Mouse (Mus musculus): ENCODE data around the gene Fam57b. TPM values are rescaled to one million over a fixed set of nuclear protein-coding genes. Genes with fewer than 3 reads are reported as not detected.

Gene Fam57b
- polyA plus RNA-seq, 1 experiment from 2014 or later: 10.5 TPM

DNA sequence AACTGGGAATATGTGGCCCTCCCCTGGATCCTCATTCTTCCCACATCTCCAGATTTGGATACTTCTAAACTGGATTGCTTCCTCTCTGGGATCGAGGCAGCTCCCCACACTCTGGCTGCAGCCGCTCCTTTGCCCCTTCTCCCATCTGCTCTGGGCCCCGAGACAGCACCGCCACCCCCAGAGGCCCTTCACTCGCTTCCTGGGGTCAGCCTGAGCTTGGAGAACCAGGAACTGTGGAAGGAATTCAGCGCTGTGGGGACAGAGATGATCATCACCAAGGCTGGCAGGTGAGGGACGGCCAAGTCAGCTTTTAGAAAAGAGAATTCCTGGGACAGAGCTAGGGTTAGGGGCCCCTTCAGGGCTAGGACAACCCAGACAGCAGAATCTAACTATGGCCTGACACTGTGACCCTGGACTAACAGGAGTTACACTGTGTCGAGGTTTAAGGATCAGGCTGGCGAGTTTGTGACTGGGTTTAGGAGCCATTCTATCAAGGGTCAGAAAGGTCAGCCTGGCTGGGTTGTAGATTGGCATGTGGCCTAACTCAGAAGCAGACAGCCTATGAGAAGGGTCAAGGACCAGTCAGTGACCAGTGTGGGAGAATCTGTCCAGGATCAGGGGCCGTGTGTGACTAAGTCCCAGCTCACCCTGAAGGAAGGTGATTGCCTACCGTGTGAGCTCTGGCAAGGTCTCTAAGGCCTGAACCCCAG lies 15.7 kb upstream of the Fam57b start:
- peaks cover 23% of the 10 kb centered on the region for H3K4me1 ChIP-seq (ENCODE audit: control insufficient read depth, insufficient read depth, low read length)
- H3K36me3 ChIP-seq (ENCODE audit: control insufficient read depth, insufficient read depth, low read length): peaks cover 15% of the 10 kb centered on the region
- no peaks in the 10 kb centered on the region for H3K27me3 ChIP-seq (ENCODE audit: control insufficient read depth, insufficient read depth, low read length)
- H3K9me3 ChIP-seq (ENCODE audit: control insufficient read depth, low read length): no peaks in the 10 kb centered on the region
- DNase-seq (ENCODE audit: low spot score, missing footprints) (peak; percentile 75), ATAC-seq (ENCODE audit: low FRiP score) (no peak)
- H3K4me3 ChIP-seq (ENCODE audit: low read depth, low read length): no peak overlapping the region
- no peak overlapping the region; the same call in 1 of the 2 replicates for H3K9ac ChIP-seq (ENCODE audit: low read length)
- H3K27ac ChIP-seq (ENCODE audit: low read depth, low read length): no peak overlapping the region
- 39% methylated on average over 11 of the region's 11 CpGs for WGBS
- no peak overlapping the region for H3K4me2 ChIP-seq

GRCm38 (mm10) chr7:126782693-126783092 lies 14.8 kb upstream of the Fam57b start:
- ATAC-seq (ENCODE audit: low FRiP score): no peak
- no peak overlapping the region for H3K27ac ChIP-seq (ENCODE audit: low read depth, low read length)
- WGBS: 82% methylated on average over 13 of the region's 13 CpGs
- peaks cover 16% of the 10 kb centered on the region for H3K4me1 ChIP-seq (ENCODE audit: control insufficient read depth, insufficient read depth, low read length)
- H3K4me2 ChIP-seq: no peak overlapping the region
- no peak for DNase-seq (ENCODE audit: low spot score, missing footprints)
- no peaks in the 10 kb centered on the region for H3K9me3 ChIP-seq (ENCODE audit: control insufficient read depth, low read length)
- H3K9ac ChIP-seq (ENCODE audit: low read length): no peak overlapping the region
- no peaks in the 10 kb centered on the region for H3K27me3 ChIP-seq (ENCODE audit: control insufficient read depth, insufficient read depth, low read length)
- no peak overlapping the region for H3K4me3 ChIP-seq (ENCODE audit: low read depth, low read length)
- H3K36me3 ChIP-seq (ENCODE audit: control insufficient read depth, insufficient read depth, low read length): peaks cover 23% of the 10 kb centered on the region

DNA sequence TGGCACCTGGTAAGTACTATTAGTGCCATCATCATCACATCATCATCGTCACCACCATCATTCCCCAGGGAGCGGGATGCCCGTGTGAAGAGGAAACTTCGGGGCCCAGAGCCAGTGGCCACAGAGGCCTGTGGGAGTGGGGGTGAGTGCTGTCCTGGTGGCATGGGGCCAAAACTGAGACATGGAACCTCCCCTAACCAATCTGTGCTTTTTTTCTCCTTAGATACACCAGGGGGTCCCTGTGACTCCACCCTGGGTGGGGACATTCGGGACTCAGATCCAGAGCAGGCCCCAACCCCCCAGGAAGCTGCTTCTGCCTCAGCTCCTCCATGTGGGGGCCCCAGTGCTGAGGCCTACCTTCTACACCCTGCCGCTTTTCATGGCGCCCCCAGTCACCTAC lies 13.0 kb upstream of the Fam57b start:
- WGBS: 93% methylated on average over 7 of the region's 7 CpGs
- Histone ChIP-seq H3K27ac (ENCODE audit: low read depth, low read length) (no peak overlapping the region), H3K36me3 (ENCODE audit: control insufficient read depth, insufficient read depth, low read length) (peaks cover 34% of the 10 kb centered on the region), H3K4me3 (ENCODE audit: low read depth, low read length) (no peak overlapping the region), H3K4me1 (ENCODE audit: control insufficient read depth, insufficient read depth, low read length) (peaks cover 15% of the 10 kb centered on the region), H3K9ac (ENCODE audit: low read length) (no peak overlapping the region), H3K27me3 (ENCODE audit: control insufficient read depth, insufficient read depth, low read length) (no peaks in the 10 kb centered on the region), H3K9me3 (ENCODE audit: control insufficient read depth, low read length) (no peaks in the 10 kb centered on the region), H3K4me2 (no peak overlapping the region)
- DNase-seq (ENCODE audit: low spot score, missing footprints) (no peak), ATAC-seq (ENCODE audit: low FRiP score) (no peak)

DNA sequence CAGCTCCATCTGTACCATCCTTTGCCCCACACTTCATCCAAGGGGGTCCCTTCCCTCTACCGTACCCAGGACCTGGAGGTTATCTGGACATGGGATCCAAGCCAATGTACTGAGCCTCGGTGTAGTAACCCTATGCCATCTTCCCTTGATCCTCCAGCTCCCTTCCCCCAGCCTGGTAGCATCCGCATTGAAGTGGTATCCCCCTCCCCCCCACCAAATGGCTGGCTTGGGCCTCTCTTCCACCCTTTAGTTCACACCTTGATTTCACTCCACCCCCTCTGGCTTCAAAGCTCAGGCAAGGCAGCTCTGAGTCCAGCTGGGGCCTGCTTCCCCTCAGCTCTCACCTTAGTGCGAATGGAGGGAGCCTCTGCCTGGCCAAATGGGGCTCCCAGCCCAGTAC lies 12.4 kb upstream of the Fam57b start:
- Histone ChIP-seq H3K36me3 (ENCODE audit: control insufficient read depth, insufficient read depth, low read length) (peaks cover 34% of the 10 kb centered on the region), H3K27me3 (ENCODE audit: control insufficient read depth, insufficient read depth, low read length) (no peaks in the 10 kb centered on the region), H3K4me3 (ENCODE audit: low read depth, low read length) (no peak overlapping the region), H3K27ac (ENCODE audit: low read depth, low read length) (no peak overlapping the region), H3K9me3 (ENCODE audit: control insufficient read depth, low read length) (no peaks in the 10 kb centered on the region), H3K4me2 (no peak overlapping the region), H3K9ac (ENCODE audit: low read length) (no peak overlapping the region), H3K4me1 (ENCODE audit: control insufficient read depth, insufficient read depth, low read length) (peaks cover 10% of the 10 kb centered on the region)
- ATAC-seq (ENCODE audit: low FRiP score) (no peak), DNase-seq (ENCODE audit: low spot score, missing footprints) (peak; percentile 85)
- whole genome bisulfite sequencing: 86% methylated on average over 4 of the region's 4 CpGs

DNA sequence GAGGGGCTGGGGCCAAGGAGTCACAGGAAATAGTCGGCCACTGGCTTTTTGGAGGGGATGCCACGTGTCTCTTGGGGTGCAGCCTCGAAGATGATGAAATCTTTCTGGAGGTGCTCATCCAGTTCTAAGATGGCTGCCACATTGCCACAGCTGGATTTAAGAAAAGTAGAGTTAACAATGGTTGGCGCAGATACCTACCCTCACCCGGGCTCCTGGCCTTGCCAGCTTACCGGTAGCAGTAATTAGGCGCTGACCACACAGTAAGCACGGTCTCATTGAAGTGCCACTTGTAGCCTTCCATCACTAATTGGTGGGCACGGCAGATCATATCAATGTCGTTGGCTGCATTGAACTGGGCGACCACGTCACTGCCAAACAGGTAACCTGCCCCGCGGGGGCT lies 11.3 kb upstream of the Fam57b start:
- Histone ChIP-seq H3K27ac (ENCODE audit: low read depth, low read length) (no peak overlapping the region), H3K27me3 (ENCODE audit: control insufficient read depth, insufficient read depth, low read length) (no peaks in the 10 kb centered on the region), H3K4me2 (no peak overlapping the region), H3K36me3 (ENCODE audit: control insufficient read depth, insufficient read depth, low read length) (peaks cover 34% of the 10 kb centered on the region), H3K9me3 (ENCODE audit: control insufficient read depth, low read length) (no peaks in the 10 kb centered on the region), H3K4me3 (ENCODE audit: low read depth, low read length) (no peak overlapping the region), H3K9ac (ENCODE audit: low read length) (no peak overlapping the region), H3K4me1 (ENCODE audit: control insufficient read depth, insufficient read depth, low read length) (peaks cover 9% of the 10 kb centered on the region)
- 93% methylated on average over 14 of the region's 14 CpGs for WGBS
- peak; percentile 54 for DNase-seq (ENCODE audit: low spot score, missing footprints)
- no peak for ATAC-seq (ENCODE audit: low FRiP score)

DNA sequence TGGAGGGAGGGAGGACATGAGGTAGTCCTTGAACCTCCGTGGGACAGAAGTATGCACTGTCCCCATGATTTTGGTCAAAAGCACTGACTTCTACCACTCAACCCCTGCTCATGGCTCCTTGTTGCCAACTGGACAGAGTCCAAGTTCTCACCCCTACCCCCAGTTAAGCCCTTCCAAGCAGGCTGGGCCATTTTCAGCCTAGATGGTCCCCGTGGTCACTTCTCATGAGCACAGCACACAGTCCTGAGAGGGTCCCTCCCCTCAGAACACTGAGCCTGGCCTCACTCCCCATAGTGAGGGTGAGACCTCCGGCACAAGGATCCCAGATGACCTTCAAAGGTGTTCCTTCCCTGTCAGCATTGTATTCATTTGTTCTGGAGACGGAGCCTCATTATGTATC lies 8.3 kb upstream of the Fam57b start:
- Histone ChIP-seq H3K4me2 (no peak overlapping the region), H3K36me3 (ENCODE audit: control insufficient read depth, insufficient read depth, low read length) (peaks cover 34% of the 10 kb centered on the region), H3K4me3 (ENCODE audit: low read depth, low read length) (no peak overlapping the region), H3K4me1 (ENCODE audit: control insufficient read depth, insufficient read depth, low read length) (peaks cover 13% of the 10 kb centered on the region), H3K9me3 (ENCODE audit: control insufficient read depth, low read length) (no peaks in the 10 kb centered on the region), H3K9ac (ENCODE audit: low read length) (no peak overlapping the region), H3K27ac (ENCODE audit: low read depth, low read length) (no peak overlapping the region), H3K27me3 (ENCODE audit: control insufficient read depth, insufficient read depth, low read length) (no peaks in the 10 kb centered on the region)
- DNase-seq (ENCODE audit: low spot score, missing footprints) (no peak), ATAC-seq (ENCODE audit: low FRiP score) (no peak)
- 90% methylated on average over 4 of the region's 4 CpGs for WGBS

GRCm38 (mm10) chr7:126791851-126792720 lies 5.4 kb upstream of the Fam57b start, which contains the start of gene Ppp4c:
Ppp4c (minus strand) TSS chr7:126792496.
- peak within 1 kb of the TSS; percentile 91 for H3K9ac ChIP-seq (ENCODE audit: low read length)
- ATAC-seq (ENCODE audit: low FRiP score): peak; percentile 96
- H3K4me2 ChIP-seq: peak within 1 kb of the TSS; percentile 61
- peak within 1 kb of the TSS; percentile 93 for H3K27ac ChIP-seq (ENCODE audit: low read depth, low read length)
- peak within 1 kb of the TSS; percentile 96 for H3K4me3 ChIP-seq (ENCODE audit: low read depth, low read length)
- peaks cover 13% of the 10 kb centered on the region for H3K4me1 ChIP-seq (ENCODE audit: control insufficient read depth, insufficient read depth, low read length)
- under 1% methylated on average over 83 of the region's 83 CpGs for WGBS
- H3K9me3 ChIP-seq (ENCODE audit: control insufficient read depth, low read length): no peaks in the 10 kb centered on the region
- peaks cover 25% of the 10 kb centered on the region for H3K36me3 ChIP-seq (ENCODE audit: control insufficient read depth, insufficient read depth, low read length)
- H3K27me3 ChIP-seq (ENCODE audit: control insufficient read depth, insufficient read depth, low read length): no peaks in the 10 kb centered on the region
- peak; percentile 100 for DNase-seq (ENCODE audit: low spot score, missing footprints)

- Histone ChIP-seq H3K9ac (ENCODE audit: low read length) (peak overlapping the region; percentile 91), H3K27me3 (ENCODE audit: control insufficient read depth, insufficient read depth, low read length) (no peaks in the 10 kb centered on the region), H3K4me3 (ENCODE audit: low read depth, low read length) (peak overlapping the region; percentile 96), H3K36me3 (ENCODE audit: control insufficient read depth, insufficient read depth, low read length) (peaks cover 19% of the 10 kb centered on the region), H3K27ac (ENCODE audit: low read depth, low read length) (peak overlapping the region; percentile 45; the same call in 1 of the 2 replicates), H3K4me2 (peak overlapping the region; percentile 54), H3K9me3 (ENCODE audit: control insufficient read depth, low read length) (no peaks in the 10 kb centered on the region), H3K4me1 (ENCODE audit: control insufficient read depth, insufficient read depth, low read length) (peaks cover 21% of the 10 kb centered on the region)
- DNase-seq (ENCODE audit: low spot score, missing footprints) (no peak), ATAC-seq (ENCODE audit: low FRiP score) (peak; percentile 38)
- 33% methylated on average over 11 of the region's 11 CpGs for WGBS
Observed at GRCm38 (mm10) chr7:126792721-126793443, 4.6 kb upstream of the Fam57b start.

Data from midbrain, embryonic 11.5 days (tissue).